Mouse (Mus musculus) cerebellum, adult (tissue): ENCODE measurements around the gene Gli3.

Source experiments
- ATAC-seq: cut with Nextera tagmentation; 2 replicates; pipeline ENCODE4 v1.9.2; 2017; ENCODE audit warnings: mild to moderate bottlenecking, moderate library complexity, mixed read lengths; ENCODE audit not compliant: insufficient number of reproducible peaks, low FRiP score, low TSS enrichment

Gene Gli3

DNA sequence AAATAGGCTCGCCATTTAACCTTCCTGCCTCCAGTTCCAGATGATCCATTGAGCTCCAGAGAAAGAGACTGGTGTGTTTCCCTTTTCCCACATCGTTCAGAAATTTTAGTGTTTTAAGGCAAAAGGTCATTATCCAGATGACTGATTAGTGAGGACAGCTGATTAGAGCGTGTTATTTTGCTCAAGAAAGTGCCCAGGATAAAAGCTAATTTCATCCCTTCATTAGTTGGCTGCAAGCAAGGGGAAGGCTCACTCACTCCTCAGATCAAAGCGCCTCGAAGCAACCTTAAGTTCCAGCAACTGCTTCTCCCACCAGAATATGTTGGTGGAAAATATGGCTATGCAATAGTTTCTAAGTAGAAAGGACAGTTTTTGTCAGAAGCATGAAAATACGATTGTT is 86.4 kb downstream of the Gli3 start:
- ATAC-seq = no peak

- ATAC-seq = no peak
Measured at GRCm38 (mm10) chr13:15550027-15550602, 87.1 kb downstream of the Gli3 start.

GRCm38 (mm10) chr13:15550731-15551130 is 87.7 kb downstream of the Gli3 start:
- ATAC-seq = no peak

DNA sequence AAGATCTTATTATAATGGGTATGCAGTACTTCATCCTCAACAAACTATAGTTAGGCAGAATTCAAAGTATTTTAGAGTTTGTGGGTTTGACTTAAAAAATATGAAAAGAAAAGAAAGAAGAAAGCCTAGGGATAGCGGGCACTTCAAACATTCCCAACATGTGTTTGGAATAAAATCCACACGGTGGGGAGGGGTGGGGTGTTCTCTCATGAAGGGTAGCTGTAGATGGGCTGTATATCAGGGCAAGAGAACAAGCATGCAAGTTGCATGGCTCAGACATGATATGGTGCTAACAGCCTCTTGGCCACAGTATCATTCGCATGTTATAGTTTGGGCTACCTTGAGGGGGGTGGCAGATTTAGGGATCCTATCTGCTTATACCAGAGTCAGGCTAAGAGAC is 89.0 kb downstream of the Gli3 start:
- no peak for ATAC-seq

DNA sequence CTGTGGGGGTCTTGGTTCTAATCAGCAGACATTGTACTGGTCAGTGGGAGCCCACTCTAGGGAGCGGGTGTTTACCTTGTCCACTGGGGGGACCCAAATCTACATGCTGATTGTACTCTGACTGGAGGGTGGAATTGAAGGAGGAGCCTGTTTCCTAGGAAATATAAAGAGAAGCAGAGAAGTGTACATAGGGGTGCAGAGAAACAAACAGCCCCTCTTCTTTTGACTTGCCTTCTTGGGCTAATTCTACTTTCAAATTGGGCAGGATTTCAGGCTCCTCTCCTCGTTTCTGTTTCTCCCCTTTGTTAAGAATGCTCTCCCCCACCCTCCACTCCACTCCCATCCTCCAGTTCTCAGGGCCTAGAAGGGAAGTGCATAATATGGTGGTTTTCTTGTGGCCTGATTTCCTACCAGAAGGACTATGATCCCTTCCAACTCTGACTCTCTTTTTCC is 93.6 kb downstream of the Gli3 start:
- no peak for ATAC-seq

- no peak for ATAC-seq
Measured at GRCm38 (mm10) chr13:15561441-15561840, 98.4 kb downstream of the Gli3 start.

DNA sequence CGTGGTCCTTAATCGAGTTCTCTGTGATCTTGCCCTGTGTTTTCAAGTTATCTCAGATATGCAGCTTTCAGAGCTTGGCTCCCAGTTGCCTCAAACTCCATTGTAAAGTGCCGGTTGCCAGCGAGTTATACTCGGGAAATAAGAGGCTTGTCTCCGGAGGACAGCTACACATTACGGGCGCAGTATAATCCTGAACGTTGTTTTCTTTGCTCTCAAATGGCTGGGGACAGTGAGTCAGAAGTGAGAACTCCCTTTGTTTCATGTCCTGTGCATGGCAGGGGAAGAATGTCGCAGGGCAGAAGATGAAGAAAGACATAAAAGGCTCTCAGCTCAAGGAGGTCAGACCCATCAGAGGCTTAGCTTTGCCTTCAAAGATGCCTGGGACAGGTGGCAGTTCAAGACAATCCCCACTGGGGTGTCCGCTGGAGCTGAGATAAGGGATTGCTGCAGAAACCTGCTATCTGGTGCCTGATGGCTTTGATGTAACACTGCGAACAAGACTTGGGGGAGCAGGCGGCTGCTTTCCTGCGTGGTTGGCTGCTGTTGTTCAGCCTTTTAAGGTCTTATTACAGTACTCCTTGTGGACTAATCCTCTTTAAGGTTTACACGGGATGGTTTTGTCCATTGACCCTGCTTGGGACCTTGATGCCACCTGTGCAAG is 108.0 kb downstream of the Gli3 start:
- no peak for ATAC-seq

DNA sequence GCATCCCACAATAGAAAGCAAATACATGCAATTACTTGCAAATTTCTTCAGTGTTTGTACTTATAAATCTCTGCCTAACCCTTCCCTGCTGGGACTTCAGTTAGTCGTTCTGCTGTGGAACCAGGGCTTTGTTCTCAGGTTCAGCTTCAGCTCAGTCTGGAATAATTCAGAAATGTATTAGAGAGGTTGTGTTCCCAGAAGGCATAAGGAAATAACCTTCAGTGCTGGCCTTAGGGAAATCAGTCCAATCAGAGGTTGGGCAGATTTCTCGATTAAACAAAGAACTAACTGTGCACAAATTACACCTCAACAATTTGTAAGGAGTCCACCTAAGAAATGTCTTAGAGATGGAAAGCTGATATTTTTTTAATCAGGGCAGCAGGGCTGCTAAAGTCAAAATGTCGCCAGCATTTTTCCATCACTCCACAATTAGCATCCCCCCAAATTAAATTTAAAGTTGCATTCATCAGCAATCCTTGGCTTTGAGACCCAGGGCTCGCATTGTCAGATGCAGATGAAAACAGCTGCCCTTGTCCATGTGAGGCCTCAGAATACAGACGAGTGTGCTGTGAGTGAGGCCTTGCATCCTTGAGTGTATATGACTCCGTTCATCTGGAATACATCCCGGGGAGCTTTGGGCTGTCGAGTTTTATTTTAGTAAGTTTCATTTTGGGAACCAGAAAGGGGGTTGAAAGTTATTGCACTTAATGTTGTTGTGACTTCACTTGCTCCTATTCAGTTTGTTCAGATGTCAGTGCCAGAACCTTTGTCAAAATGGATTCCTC is 114.3 kb downstream of the Gli3 start:
- ATAC-seq = no peak

DNA sequence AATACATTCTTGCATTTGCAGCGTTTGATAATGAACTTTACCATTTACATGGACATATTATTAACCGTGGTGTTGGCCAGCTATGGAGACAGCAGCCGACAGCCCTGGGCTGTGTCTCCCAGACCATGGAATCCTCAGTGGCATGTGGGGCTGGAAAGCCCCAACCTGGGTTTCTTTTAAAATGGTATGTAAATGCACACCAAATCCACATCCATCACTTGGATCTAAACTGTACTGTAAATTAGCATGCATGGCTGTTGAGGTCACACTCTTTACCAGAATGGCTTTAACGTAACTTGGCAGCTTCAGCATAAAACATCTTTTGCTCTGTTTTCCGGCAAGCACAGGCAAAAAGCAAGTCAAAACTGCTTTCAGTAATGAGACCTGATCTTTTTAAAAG is 117.4 kb downstream of the Gli3 start:
- no peak for ATAC-seq

DNA sequence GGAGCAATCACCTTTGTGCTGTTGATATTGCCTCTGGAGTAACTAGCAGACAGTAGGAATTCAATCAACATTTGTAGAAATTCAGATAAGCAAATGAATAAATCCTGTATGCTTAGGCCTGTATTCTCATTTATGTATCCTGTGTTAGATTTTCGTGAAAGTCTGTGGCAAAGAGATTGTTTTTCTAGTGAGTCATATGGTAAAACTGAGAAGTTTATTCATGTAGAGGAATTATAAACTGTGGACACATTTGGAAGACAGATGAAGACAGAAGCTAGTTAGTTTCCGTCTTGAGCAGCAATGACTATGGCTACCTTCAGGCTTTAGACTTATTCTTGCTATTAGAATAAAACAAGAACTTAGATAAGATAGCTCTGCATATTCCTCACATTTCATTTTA is 122.9 kb downstream of the Gli3 start:
- ATAC-seq = no peak

DNA sequence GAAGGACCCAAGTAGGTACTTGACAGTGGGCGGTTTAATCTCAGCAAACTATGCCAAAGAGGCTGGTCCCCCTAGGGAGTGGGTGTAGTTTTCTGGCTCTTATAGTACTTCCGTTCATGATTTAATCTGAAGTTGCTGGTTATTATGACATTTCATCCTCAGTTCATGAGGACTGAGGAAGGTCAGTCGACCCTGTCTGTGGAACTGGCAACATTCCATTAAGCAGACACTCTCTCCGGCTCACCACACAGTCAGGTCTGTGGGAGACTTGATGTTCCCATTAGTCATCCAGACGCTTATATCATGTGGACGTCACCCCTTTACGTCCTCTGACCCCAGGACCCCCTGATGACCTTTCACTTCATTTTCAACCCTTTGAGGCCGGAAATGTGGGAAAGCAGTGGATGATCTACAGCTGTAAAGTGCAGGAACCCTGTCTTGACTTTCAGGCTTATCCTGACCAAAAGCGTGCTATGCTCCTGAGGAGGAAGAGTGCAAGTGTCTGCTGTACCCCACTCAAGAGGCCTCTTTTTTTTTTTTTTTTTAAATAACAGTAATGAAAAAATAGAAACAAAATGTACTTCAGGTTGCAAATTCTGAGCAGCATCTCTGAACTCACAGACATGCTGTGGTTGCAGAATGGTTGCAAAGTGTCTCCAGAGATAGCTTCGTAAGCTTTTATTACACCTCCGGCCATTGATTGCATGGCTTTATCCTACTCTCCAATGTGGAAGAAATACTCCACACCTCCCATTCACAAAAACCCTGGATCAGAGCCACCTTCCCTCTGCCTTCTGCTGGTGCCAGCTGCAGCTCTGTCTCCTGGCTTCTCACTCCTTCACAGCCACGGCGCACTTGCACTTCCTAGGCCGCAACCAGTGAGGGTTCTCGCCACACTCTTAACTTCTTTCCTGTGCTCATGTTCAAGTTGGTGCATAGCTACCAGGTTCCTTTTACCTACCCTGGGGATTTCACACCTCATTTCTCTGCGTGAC is 125.5 kb downstream of the Gli3 start:
- no peak for ATAC-seq

DNA sequence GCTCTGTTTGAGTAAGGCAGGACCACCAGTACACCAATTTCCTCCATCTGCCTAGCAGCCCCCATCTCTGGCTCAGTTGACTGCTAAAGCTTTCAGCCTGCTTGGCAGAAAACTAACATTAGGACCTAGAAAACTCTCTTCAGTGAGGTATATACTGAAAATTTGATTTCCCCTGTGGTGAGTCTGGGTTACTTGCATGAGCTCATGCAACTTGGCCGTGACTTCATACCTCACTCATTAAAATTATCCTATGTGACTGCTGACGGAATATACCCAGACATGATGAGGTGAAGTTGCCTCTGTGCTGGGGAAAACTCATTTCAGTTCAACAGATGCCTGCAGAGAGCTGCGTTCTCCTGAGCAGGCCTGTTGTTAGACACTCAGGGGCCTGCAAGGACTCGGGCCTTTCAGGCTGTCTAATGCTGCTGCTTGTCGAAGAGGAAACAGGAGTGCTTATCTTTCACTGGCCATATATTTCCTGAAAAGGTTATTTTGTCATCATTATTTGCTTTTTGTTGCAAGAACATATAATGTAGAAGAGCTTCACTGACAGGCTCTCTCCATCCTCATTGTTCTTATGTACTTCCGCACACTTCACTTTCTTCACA is 127.4 kb downstream of the Gli3 start:
- no peak for ATAC-seq

- ATAC-seq = no peak
Measured at GRCm38 (mm10) chr13:15596667-15597066, 133.6 kb downstream of the Gli3 start.

DNA sequence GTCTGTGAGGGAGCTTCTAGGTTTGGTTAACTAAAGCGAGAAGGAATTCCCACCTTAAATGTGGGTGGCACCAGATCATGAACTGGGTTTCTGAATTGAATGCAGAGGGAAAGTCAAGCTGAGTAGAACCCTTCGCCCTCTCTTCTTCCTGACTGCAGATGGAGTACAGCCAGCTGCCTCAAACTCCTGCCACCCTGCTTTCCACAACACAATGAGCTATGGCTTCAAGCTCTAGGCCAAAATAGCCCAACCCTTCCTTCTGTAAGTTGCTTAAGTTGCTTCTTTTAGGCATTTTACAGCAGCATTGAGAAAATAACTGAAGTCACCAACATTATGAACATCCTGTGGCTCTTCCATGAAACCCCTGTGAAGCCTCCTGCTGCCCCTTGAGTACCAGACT is 136.7 kb downstream of the Gli3 start:
- no peak for ATAC-seq

DNA sequence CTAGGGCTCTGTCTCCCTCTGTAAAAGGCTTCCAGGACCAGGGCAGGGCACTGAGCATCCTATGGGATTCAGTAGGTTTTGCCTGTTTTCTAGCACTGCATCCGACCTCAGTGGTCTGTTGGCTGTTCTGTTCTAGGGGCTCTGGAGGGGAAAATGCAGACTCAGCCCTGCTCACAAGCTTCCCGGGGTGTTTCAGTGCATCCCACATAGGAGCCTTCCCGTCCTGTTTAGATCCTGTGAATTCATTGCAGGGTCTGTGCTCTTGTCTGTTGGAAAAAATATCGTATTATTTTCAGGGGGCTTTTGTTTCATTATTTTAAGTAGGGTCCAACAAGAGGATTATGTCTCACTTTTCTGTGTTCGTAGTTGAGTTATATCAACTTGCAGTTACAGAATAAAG is 139.1 kb downstream of the Gli3 start:
- ATAC-seq = no peak

DNA sequence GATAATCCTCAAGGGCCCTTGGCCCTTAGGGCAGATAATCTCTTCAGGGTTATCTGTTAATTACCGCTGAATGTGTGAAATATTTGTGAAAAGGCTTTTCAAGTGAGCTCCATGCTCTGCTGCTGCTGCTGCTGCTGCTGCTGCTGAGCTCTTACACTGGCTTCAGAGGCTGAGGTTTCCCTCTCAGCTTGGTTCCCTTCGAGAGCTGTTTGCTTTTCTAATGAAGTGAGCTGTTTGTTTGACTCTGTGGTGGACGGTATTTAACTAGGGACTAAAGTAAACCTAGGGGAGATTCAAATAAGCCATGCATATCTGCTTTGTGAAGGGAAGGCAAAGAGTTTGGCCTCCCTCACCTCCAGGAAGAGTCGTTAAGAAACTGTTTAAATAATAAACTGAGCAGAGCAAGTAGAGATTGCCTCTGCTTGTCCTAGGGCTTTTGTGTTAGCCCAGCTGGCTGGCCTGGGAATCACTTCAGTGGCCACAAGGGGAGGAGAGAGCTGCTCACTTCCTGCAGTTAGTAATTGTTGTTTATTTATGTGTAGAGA is 139.7 kb downstream of the Gli3 start:
- no peak for ATAC-seq

GRCm38 (mm10) chr13:15604074-15604473 is 141.0 kb downstream of the Gli3 start:
- no peak for ATAC-seq

GRCm38 (mm10) chr13:15617423-15617822 is 154.4 kb downstream of the Gli3 start:
- ATAC-seq = no peak

DNA sequence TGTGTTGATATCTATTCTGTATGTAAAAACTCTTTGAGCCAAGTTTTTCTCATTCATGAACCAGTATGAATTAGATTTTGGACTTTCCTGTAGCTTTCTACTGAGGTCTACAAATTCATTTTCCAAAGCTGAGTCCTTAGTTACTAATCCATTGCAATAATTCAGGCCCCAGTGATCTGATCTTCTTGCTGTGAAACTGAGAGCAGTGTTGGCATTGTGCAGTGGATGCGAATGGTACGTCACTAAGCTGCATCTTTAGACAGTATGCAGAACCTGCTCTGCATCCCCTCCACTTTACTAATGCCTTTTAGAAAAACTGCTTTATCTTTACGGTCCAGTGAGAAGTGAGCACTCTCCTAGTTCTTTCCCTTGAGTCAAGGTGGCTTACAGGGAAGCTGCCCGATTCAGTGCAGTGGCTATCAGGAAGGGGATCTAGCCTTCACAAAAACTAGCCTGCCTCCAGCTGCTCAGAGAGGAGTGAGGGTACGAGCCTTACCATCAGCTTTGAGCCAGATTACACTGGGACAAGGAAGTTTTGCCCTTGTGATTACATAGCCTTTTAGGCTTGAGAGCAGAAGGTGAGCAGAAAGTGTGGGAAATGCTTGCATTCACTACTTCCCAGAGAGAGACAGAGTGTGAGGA is 155.1 kb downstream of the Gli3 start:
- ATAC-seq = no peak
